Mouse (Mus musculus) right cerebral cortex, adult 2 months (tissue): ENCODE measurements around the gene Tmem205.

Experiments
- DNase-seq, 2 experiments: peaks; one replicate each; pipeline ENCODE4 v3.0.0; 2021 to 2022; ENCODE audit warnings: low spot score in 2 of 2

Gene Tmem205

GRCm38 (mm10) chr9:21943638-21944037 lies 16.3 kb upstream of the Tmem205 start:
- DNase-seq, result no peak

- no peak for DNase-seq
Observed at GRCm38 (mm10) chr9:21943046-21943445, 15.7 kb upstream of the Tmem205 start.

- DNase-seq, result no peak
Observed at GRCm38 (mm10) chr9:21938234-21938855, 11.0 kb upstream of the Tmem205 start.

GRCm38 (mm10) chr9:21937711-21938175 lies 10.4 kb upstream of the Tmem205 start:
- DNase-seq, result peak in 1 of 2 experiments; percentile 72

- DNase-seq, result peak; percentile 98 to 99
Observed at GRCm38 (mm10) chr9:21936692-21937570, 9.6 kb upstream of the Tmem205 start, which contains the start of gene Plppr2. TSS of gene Plppr2 (plus strand) at chr9:21937033.

GRCm38 (mm10) chr9:21935466-21936131 lies 8.2 kb upstream of the Tmem205 start:
- DNase-seq, result no peak

- DNase-seq, result no peak
Observed at GRCm38 (mm10) chr9:21934021-21934420, 6.7 kb upstream of the Tmem205 start.

- DNase-seq, result no peak
Observed at GRCm38 (mm10) chr9:21932445-21933137, 5.2 kb upstream of the Tmem205 start.

GRCm38 (mm10) chr9:21932006-21932405 lies 4.7 kb upstream of the Tmem205 start:
- DNase-seq, result no peak

GRCm38 (mm10) chr9:21929208-21929607 lies 1.9 kb upstream of the Tmem205 start:
- DNase-seq, result no peak

GRCm38 (mm10) chr9:21926784-21927183 lies 572 bp downstream of the Tmem205 start:
- DNase-seq, result peak in 1 of 2 experiments; percentile 31

GRCm38 (mm10) chr9:21926155-21926554 lies 1.2 kb downstream of the Tmem205 start:
- no peak for DNase-seq

- DNase-seq, result no peak
Observed at GRCm38 (mm10) chr9:21925506-21925905, 1.9 kb downstream of the Tmem205 start.

- DNase-seq, result no peak
Observed at GRCm38 (mm10) chr9:21925034-21925433, 2.3 kb downstream of the Tmem205 start.

- peak in 1 of 2 experiments; percentile 23 for DNase-seq
Observed at GRCm38 (mm10) chr9:21924099-21924493, 3.3 kb downstream of the Tmem205 start.

- DNase-seq, result no peak
Observed at GRCm38 (mm10) chr9:21923490-21924098, 3.8 kb downstream of the Tmem205 start.

GRCm38 (mm10) chr9:21923036-21923435 lies 4.3 kb downstream of the Tmem205 start:
- DNase-seq, result no peak

GRCm38 (mm10) chr9:21918692-21919384 lies 8.5 kb downstream of the Tmem205 start:
- DNase-seq, result peak; percentile 25 to 27

GRCm38 (mm10) chr9:21918035-21918592 lies 9.2 kb downstream of the Tmem205 start, which contains the start of gene Rab3d:
TSS of gene Rab3d (minus strand) at chr9:21918192.
- DNase-seq, result peak; percentile 86 to 90

GRCm38 (mm10) chr9:21917493-21918034 lies 9.8 kb downstream of the Tmem205 start:
- DNase-seq, result peak; percentile 76 to 83
